Mouse (Mus musculus) thymus, postnatal 4 days (tissue): ENCODE data around the gene Speer4f2.
A peak's percentile ranks its signal among the peaks of the same experiment; 100 is the strongest.
"Not testable (repeated sequence)": the region's sequence is repeated elsewhere in the genome, so short reads cannot be mapped to it uniquely, and the experiment has no call there.

Experiments
- DNase-seq: peaks from one replicate; pipeline ENCODE4 v3.0.0; 2021

Speer4f2 gene

GRCm38 (mm10) chr5:17372880-17373279, at the start of gene Speer4f2:
Speer4f2 (plus strand) TSS chr5:17373180.
- DNase-seq, result not testable (repeated sequence)

GRCm38 (mm10) chr5:17328946-17329566, 43.9 kb upstream of the Speer4f2 start:
- DNase-seq, result no peak

- no peak for DNase-seq
Observed at GRCm38 (mm10) chr5:17334836-17335235, 38.1 kb upstream of the Speer4f2 start.

GRCm38 (mm10) chr5:17345741-17346140, 27.2 kb upstream of the Speer4f2 start:
- DNase-seq, result peak; percentile 5

GRCm38 (mm10) chr5:17359394-17359999, 13.5 kb upstream of the Speer4f2 start:
- DNase-seq, result no peak

GRCm38 (mm10) chr5:17389926-17390325, 16.9 kb downstream of the Speer4f2 start:
- DNase-seq, result no peak

- DNase-seq, result no peak
Observed at GRCm38 (mm10) chr5:17391207-17391606, 18.2 kb downstream of the Speer4f2 start.

- DNase-seq, result no peak
Observed at GRCm38 (mm10) chr5:17400571-17400970, 27.6 kb downstream of the Speer4f2 start.

- no peak for DNase-seq
Observed at GRCm38 (mm10) chr5:17401206-17402077, 28.5 kb downstream of the Speer4f2 start.

GRCm38 (mm10) chr5:17402330-17403125, 29.5 kb downstream of the Speer4f2 start:
- DNase-seq, result no peak

- DNase-seq, result no peak
Observed at GRCm38 (mm10) chr5:17403584-17403983, 30.6 kb downstream of the Speer4f2 start.

GRCm38 (mm10) chr5:17408924-17409660, 36.1 kb downstream of the Speer4f2 start:
- no peak for DNase-seq

- DNase-seq, result no peak
Observed at GRCm38 (mm10) chr5:17417201-17417600, 44.2 kb downstream of the Speer4f2 start.

GRCm38 (mm10) chr5:17419215-17419820, 46.3 kb downstream of the Speer4f2 start:
- DNase-seq, result no peak

- DNase-seq, result no peak
Observed at GRCm38 (mm10) chr5:17419921-17420320, 46.9 kb downstream of the Speer4f2 start.

GRCm38 (mm10) chr5:17422225-17422624, 49.2 kb downstream of the Speer4f2 start:
- no peak for DNase-seq

- no peak for DNase-seq
Observed at GRCm38 (mm10) chr5:17426930-17427329, 54.0 kb downstream of the Speer4f2 start.
